Mouse (Mus musculus): Measurements from ENCODE around the gene Tmcc3. TPM values are rescaled to one million over a fixed set of nuclear protein-coding genes. Genes with fewer than 3 reads are reported as not detected.

Tmcc3 gene
- polyA plus RNA-seq, 1 experiment from 2014 or later: 14.9 TPM

- no peaks in the 10 kb centered on the region for H3K36me3 ChIP-seq (ENCODE audit: control insufficient read depth, insufficient read depth, low read length)
- no peak overlapping the region for H3K9ac ChIP-seq (ENCODE audit: low read depth, low read length)
- H3K9me3 ChIP-seq (ENCODE audit: control insufficient read depth, low read length): 0 out of 2 replicates have a peak, but pooled peaks cover 3% of the 10 kb centered on the region
- no peak overlapping the region for H3K27ac ChIP-seq (ENCODE audit: low read depth, low read length)
- H3K27me3 ChIP-seq (replicated peaks; ENCODE audit: control insufficient read depth, insufficient read depth, low read length): no peaks in the 10 kb centered on the region
- ATAC-seq: no peak
- 15% methylated on average over 8 of the region's 8 CpGs for WGBS
- no peak overlapping the region; the same call in 1 of the 2 replicates for H3K4me2 ChIP-seq (ENCODE audit: low read length)
- H3K4me3 ChIP-seq (ENCODE audit: low read length): no peak overlapping the region
- H3K4me1 ChIP-seq (ENCODE audit: control insufficient read depth, insufficient read depth, low read depth, low read length): peaks cover 22% of the 10 kb centered on the region
These were observed 233.1 kb downstream of the Tmcc3 start for GRCm38 (mm10) chr10:94544803-94545202.

GRCm38 (mm10) chr10:94545259-94546019 lies 233.7 kb downstream of the Tmcc3 start:
- H3K36me3 ChIP-seq (ENCODE audit: control insufficient read depth, insufficient read depth, low read length): no peaks in the 10 kb centered on the region
- ATAC-seq: peak; percentile 69
- H3K4me1 ChIP-seq (ENCODE audit: control insufficient read depth, insufficient read depth, low read depth, low read length): peaks cover 24% of the 10 kb centered on the region
- 0 out of 2 replicates have a peak, but pooled peaks cover 3% of the 10 kb centered on the region for H3K9me3 ChIP-seq (ENCODE audit: control insufficient read depth, low read length)
- H3K27ac ChIP-seq (ENCODE audit: low read depth, low read length): no peak overlapping the region
- H3K27me3 ChIP-seq (replicated peaks; ENCODE audit: control insufficient read depth, insufficient read depth, low read length): no peaks in the 10 kb centered on the region
- H3K4me3 ChIP-seq (ENCODE audit: low read length): peak overlapping the region; percentile 4; the same call in 1 of the 2 replicates
- H3K9ac ChIP-seq (ENCODE audit: low read depth, low read length): peak overlapping the region; percentile 13; the same call in 1 of the 2 replicates
- H3K4me2 ChIP-seq (ENCODE audit: low read length): peak overlapping the region; percentile 45
- 17% methylated on average over 21 of the region's 21 CpGs for WGBS

- no peak for ATAC-seq
- no peaks in the 10 kb centered on the region for H3K9me3 ChIP-seq (ENCODE audit: control insufficient read depth, low read length)
These were observed 234.9 kb downstream of the Tmcc3 start for GRCm38 (mm10) chr10:94546617-94547016.

GRCm38 (mm10) chr10:94549511-94550232 lies 237.9 kb downstream of the Tmcc3 start:
- Histone ChIP-seq H3K9ac (ENCODE audit: low read depth, low read length) (no peak overlapping the region), H3K27ac (ENCODE audit: low read depth, low read length) (no peak overlapping the region), H3K4me3 (ENCODE audit: low read length) (no peak overlapping the region), H3K9me3 (ENCODE audit: control insufficient read depth, low read length) (no peaks in the 10 kb centered on the region), H3K36me3 (ENCODE audit: control insufficient read depth, insufficient read depth, low read length) (no peaks in the 10 kb centered on the region), H3K4me2 (ENCODE audit: low read length) (no peak overlapping the region), H3K4me1 (ENCODE audit: control insufficient read depth, insufficient read depth, low read depth, low read length) (peaks cover 20% of the 10 kb centered on the region), H3K27me3 (replicated peaks; ENCODE audit: control insufficient read depth, insufficient read depth, low read length) (no peaks in the 10 kb centered on the region)
- 47% methylated on average over 4 of the region's 4 CpGs for WGBS
- ATAC-seq: no peak

More at GRCm38 (mm10) chr10:94546617-94547016, 234.9 kb downstream of the Tmcc3 start:
- no peak overlapping the region for H3K27ac ChIP-seq (ENCODE audit: low read depth, low read length)
- no peak overlapping the region for H3K9ac ChIP-seq (ENCODE audit: low read depth, low read length)
- H3K4me3 ChIP-seq (ENCODE audit: low read length): no peak overlapping the region
- H3K36me3 ChIP-seq (ENCODE audit: control insufficient read depth, insufficient read depth, low read length): no peaks in the 10 kb centered on the region
- peaks cover 28% of the 10 kb centered on the region for H3K4me1 ChIP-seq (ENCODE audit: control insufficient read depth, insufficient read depth, low read depth, low read length)
- WGBS: 61% methylated on average over 6 of the region's 6 CpGs
- H3K4me2 ChIP-seq (ENCODE audit: low read length): no peak overlapping the region
- H3K27me3 ChIP-seq (replicated peaks; ENCODE audit: control insufficient read depth, insufficient read depth, low read length): no peaks in the 10 kb centered on the region

GRCm38 (mm10) chr10:94550649-94551048 lies 238.9 kb downstream of the Tmcc3 start:
- no peak overlapping the region for H3K27ac ChIP-seq (ENCODE audit: low read depth, low read length)
- peaks cover 11% of the 10 kb centered on the region for H3K4me1 ChIP-seq (ENCODE audit: control insufficient read depth, insufficient read depth, low read depth, low read length)
- no peaks in the 10 kb centered on the region for H3K9me3 ChIP-seq (ENCODE audit: control insufficient read depth, low read length)
- no peak overlapping the region for H3K4me3 ChIP-seq (ENCODE audit: low read length)
- WGBS: 59% methylated on average over 9 of the region's 9 CpGs
- H3K36me3 ChIP-seq (ENCODE audit: control insufficient read depth, insufficient read depth, low read length): no peaks in the 10 kb centered on the region
- no peak overlapping the region for H3K9ac ChIP-seq (ENCODE audit: low read depth, low read length)
- ATAC-seq: no peak
- H3K27me3 ChIP-seq (replicated peaks; ENCODE audit: control insufficient read depth, insufficient read depth, low read length): no peaks in the 10 kb centered on the region
- no peak overlapping the region for H3K4me2 ChIP-seq (ENCODE audit: low read length)

GRCm38 (mm10) chr10:94551065-94551464 lies 239.3 kb downstream of the Tmcc3 start:
- H3K4me1 ChIP-seq (ENCODE audit: control insufficient read depth, insufficient read depth, low read depth, low read length): peaks cover 7% of the 10 kb centered on the region
- no peaks in the 10 kb centered on the region for H3K36me3 ChIP-seq (ENCODE audit: control insufficient read depth, insufficient read depth, low read length)
- no peak overlapping the region for H3K4me2 ChIP-seq (ENCODE audit: low read length)
- H3K4me3 ChIP-seq (ENCODE audit: low read length): no peak overlapping the region
- no peak overlapping the region for H3K9ac ChIP-seq (ENCODE audit: low read depth, low read length)
- no peaks in the 10 kb centered on the region for H3K27me3 ChIP-seq (replicated peaks; ENCODE audit: control insufficient read depth, insufficient read depth, low read length)
- no peak overlapping the region for H3K27ac ChIP-seq (ENCODE audit: low read depth, low read length)
- H3K9me3 ChIP-seq (ENCODE audit: control insufficient read depth, low read length): no peaks in the 10 kb centered on the region
- WGBS: 59% methylated on average over 2 of the region's 2 CpGs
- ATAC-seq: no peak

- Histone ChIP-seq H3K27me3 (replicated peaks; ENCODE audit: control insufficient read depth, insufficient read depth, low read length) (no peaks in the 10 kb centered on the region), H3K4me2 (ENCODE audit: low read length) (no peak overlapping the region), H3K9me3 (ENCODE audit: control insufficient read depth, low read length) (no peaks in the 10 kb centered on the region), H3K36me3 (ENCODE audit: control insufficient read depth, insufficient read depth, low read length) (no peaks in the 10 kb centered on the region), H3K4me1 (ENCODE audit: control insufficient read depth, insufficient read depth, low read depth, low read length) (peaks cover 6% of the 10 kb centered on the region; the same call in 1 of the 2 replicates), H3K9ac (ENCODE audit: low read depth, low read length) (no peak overlapping the region), H3K4me3 (ENCODE audit: low read length) (no peak overlapping the region), H3K27ac (ENCODE audit: low read depth, low read length) (no peak overlapping the region)
- ATAC-seq: no peak
- WGBS: 96% methylated on average over 6 of the region's 6 CpGs
These were observed 239.8 kb downstream of the Tmcc3 start for GRCm38 (mm10) chr10:94551511-94551910.

GRCm38 (mm10) chr10:94551924-94552523 lies 240.3 kb downstream of the Tmcc3 start:
- 73% methylated on average over 7 of the region's 7 CpGs for WGBS
- H3K36me3 ChIP-seq (ENCODE audit: control insufficient read depth, insufficient read depth, low read length): no peaks in the 10 kb centered on the region
- no peak for ATAC-seq
- no peak overlapping the region for H3K9ac ChIP-seq (ENCODE audit: low read depth, low read length)
- H3K27me3 ChIP-seq (replicated peaks; ENCODE audit: control insufficient read depth, insufficient read depth, low read length): no peaks in the 10 kb centered on the region
- peaks cover 6% of the 10 kb centered on the region; the same call in 1 of the 2 replicates for H3K4me1 ChIP-seq (ENCODE audit: control insufficient read depth, insufficient read depth, low read depth, low read length)
- no peak overlapping the region for H3K4me2 ChIP-seq (ENCODE audit: low read length)
- no peak overlapping the region for H3K27ac ChIP-seq (ENCODE audit: low read depth, low read length)
- H3K9me3 ChIP-seq (ENCODE audit: control insufficient read depth, low read length): no peaks in the 10 kb centered on the region
- no peak overlapping the region for H3K4me3 ChIP-seq (ENCODE audit: low read length)

GRCm38 (mm10) chr10:94555394-94555793 lies 243.6 kb downstream of the Tmcc3 start:
- Histone ChIP-seq H3K4me1 (ENCODE audit: control insufficient read depth, insufficient read depth, low read depth, low read length) (peaks cover 3% of the 10 kb centered on the region; the same call in 1 of the 2 replicates), H3K9me3 (ENCODE audit: control insufficient read depth, low read length) (no peaks in the 10 kb centered on the region), H3K4me2 (ENCODE audit: low read length) (no peak overlapping the region), H3K27me3 (replicated peaks; ENCODE audit: control insufficient read depth, insufficient read depth, low read length) (no peaks in the 10 kb centered on the region), H3K4me3 (ENCODE audit: low read length) (no peak overlapping the region), H3K9ac (ENCODE audit: low read depth, low read length) (no peak overlapping the region), H3K36me3 (ENCODE audit: control insufficient read depth, insufficient read depth, low read length) (no peaks in the 10 kb centered on the region), H3K27ac (ENCODE audit: low read depth, low read length) (no peak overlapping the region)
- no peak for ATAC-seq
- 93% methylated on average over 2 of the region's 2 CpGs for WGBS
